ENCODE assay signal across 16 mouse cellular contexts in the genomic region with DNA sequence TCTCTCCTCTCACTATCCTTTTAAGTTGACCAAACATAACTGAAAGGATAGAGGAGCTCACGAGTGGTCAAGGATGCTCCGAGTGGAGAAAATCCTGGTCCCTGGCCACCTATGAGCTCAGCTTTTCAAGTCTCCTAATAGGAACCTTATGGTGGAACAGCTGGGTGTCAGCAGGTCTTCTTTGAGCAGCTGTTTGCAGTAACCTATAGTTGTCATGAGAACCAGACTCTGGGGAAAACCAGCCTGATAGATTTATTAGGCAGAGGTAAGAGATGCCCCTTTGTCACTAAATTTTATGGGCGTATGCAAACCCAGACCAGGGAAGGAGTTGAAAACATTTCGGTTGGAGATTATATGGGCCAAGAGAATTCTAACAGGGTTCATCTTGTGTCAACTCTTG.
A peak's percentile ranks its signal among the peaks of the same experiment; 100 is the strongest.
DNase-seq lines count a peak whose midpoint lies in the region; ATAC-seq lines count a peak whose summit lies in the region.
"Had no signal": no experiment of that assay in that cellular context is flagged by ENCODE, and none has a peak within 500 bp of the region (broad histone marks: within the 10 kb centered on the region; RNA-seq: fewer than 3 reads in every experiment).

No protein-coding gene starts in this region.

- H3K4me2 ChIP-seq in heart, embryonic 12.5 days, result no peak overlapping the region
- no peak overlapping the region for H3K4me2 ChIP-seq in limb, embryonic 13.5 days (replicated peaks)
- no peak overlapping the region for H3K4me2 ChIP-seq in midbrain, embryonic 13.5 days (replicated peaks)
- H3K4me2 ChIP-seq: forebrain, embryonic 13.5 days; hindbrain, embryonic 14.5 days; liver, embryonic 13.5 days; neural tube, embryonic 12.5 days had no signal

- no peak for ATAC-seq in heart, embryonic 12.5 days (ENCODE audit: insufficient number of reproducible peaks, low FRiP score)
- ATAC-seq in limb, embryonic 13.5 days (ENCODE audit: low FRiP score, low read depth), result peak; percentile 40; the same call in 1 of the 2 replicates
- ATAC-seq in midbrain, embryonic 13.5 days, result no peak
- ATAC-seq: forebrain, embryonic 13.5 days; intestine, postnatal 0 days had no signal

- H3K9me3 ChIP-seq in heart, embryonic 12.5 days (replicated peaks), result no peaks in the 10 kb centered on the region
- no peaks in the 10 kb centered on the region for H3K9me3 ChIP-seq in limb, embryonic 13.5 days
- H3K9me3 ChIP-seq in limb, embryonic 10.5 days (replicated peaks), result no peaks in the 10 kb centered on the region
- no peaks in the 10 kb centered on the region for H3K9me3 ChIP-seq in midbrain, embryonic 13.5 days
- H3K9me3 ChIP-seq in forebrain, embryonic 10.5 days, result no peaks in the 10 kb centered on the region
- H3K9me3 ChIP-seq: forebrain, embryonic 13.5 days; liver, embryonic 13.5 days; neural tube, embryonic 12.5 days had no signal

- H3K27me3 ChIP-seq in heart, embryonic 12.5 days (replicated peaks), result 0 out of 2 replicates have a peak, but pooled peaks cover 3% of the 10 kb centered on the region
- no peaks in the 10 kb centered on the region for H3K27me3 ChIP-seq in limb, embryonic 13.5 days
- H3K27me3 ChIP-seq in limb, embryonic 10.5 days (ENCODE audit: low read depth, poor library complexity, severe bottlenecking), result no peaks in the 10 kb centered on the region
- H3K27me3 ChIP-seq in midbrain, embryonic 13.5 days, result no peaks in the 10 kb centered on the region
- 0 out of 2 replicates have a peak, but pooled peaks cover 6% of the 10 kb centered on the region for H3K27me3 ChIP-seq in forebrain, embryonic 10.5 days (ENCODE audit: poor library complexity, severe bottlenecking)
- H3K27me3 ChIP-seq: forebrain, embryonic 13.5 days; liver, embryonic 13.5 days; neural tube, embryonic 12.5 days had no signal

- peaks cover 6% of the 10 kb centered on the region for H3K4me1 ChIP-seq in heart, embryonic 12.5 days (replicated peaks)
- H3K4me1 ChIP-seq in limb, embryonic 13.5 days, result no peaks in the 10 kb centered on the region
- H3K4me1 ChIP-seq in limb, embryonic 10.5 days, result peaks cover 7% of the 10 kb centered on the region
- H3K4me1 ChIP-seq in midbrain, embryonic 13.5 days (replicated peaks), result no peaks in the 10 kb centered on the region
- no peaks in the 10 kb centered on the region for H3K4me1 ChIP-seq in forebrain, embryonic 10.5 days
- H3K4me1 ChIP-seq: forebrain, embryonic 13.5 days; liver, embryonic 13.5 days; neural tube, embryonic 12.5 days had no signal

- no peak overlapping the region for H3K27ac ChIP-seq in heart, embryonic 12.5 days (ENCODE audit: poor library complexity, severe bottlenecking)
- no peak overlapping the region for H3K27ac ChIP-seq in limb, embryonic 13.5 days
- no peak overlapping the region for H3K27ac ChIP-seq in limb, embryonic 10.5 days
- H3K27ac ChIP-seq in midbrain, embryonic 13.5 days, result no peak overlapping the region
- H3K27ac ChIP-seq in forebrain, embryonic 10.5 days, result no peak overlapping the region
- H3K27ac ChIP-seq: forebrain, embryonic 13.5 days; hindbrain, embryonic 14.5 days; liver, embryonic 13.5 days; neural tube, embryonic 12.5 days had no signal

- DNase-seq in heart, postnatal 4 days, result peak; percentile 19
- no peak for DNase-seq in limb, embryonic 10.5 days (ENCODE audit: low spot score)
- DNase-seq in embryo, embryonic 11.5 days (ENCODE audit: low read depth, low spot score), result peak; percentile 35
- no peak for DNase-seq in forebrain, embryonic 10.5 days (ENCODE audit: extremely low spot score, low spot score)
- DNase-seq: adrenal gland, postnatal 14 days; cerebellum, postnatal 14 days; layer of hippocampus, postnatal 36 days; liver, embryonic 13.5 days; thymus, adult 18-20 months had no signal

- no peak overlapping the region for H3K4me3 ChIP-seq in heart, embryonic 12.5 days
- no peak overlapping the region for H3K4me3 ChIP-seq in limb, embryonic 13.5 days
- no peak overlapping the region for H3K4me3 ChIP-seq in limb, embryonic 10.5 days
- no peak overlapping the region for H3K4me3 ChIP-seq in midbrain, embryonic 13.5 days (replicated peaks)
- no peak overlapping the region for H3K4me3 ChIP-seq in forebrain, embryonic 10.5 days
- H3K4me3 ChIP-seq: forebrain, embryonic 13.5 days; liver, embryonic 13.5 days; neural tube, embryonic 12.5 days had no signal

- H3K9ac ChIP-seq in heart, embryonic 12.5 days, result no peak overlapping the region
- no peak overlapping the region for H3K9ac ChIP-seq in limb, embryonic 13.5 days
- no peak overlapping the region for H3K9ac ChIP-seq in midbrain, embryonic 13.5 days (replicated peaks)
- H3K9ac ChIP-seq: forebrain, embryonic 13.5 days; hindbrain, embryonic 14.5 days; liver, embryonic 13.5 days; neural tube, embryonic 12.5 days had no signal

- WGBS in heart, embryonic 12.5 days, result 58% methylated on average over 4 of the region's 4 CpGs
- WGBS in limb, embryonic 13.5 days, result 21% methylated on average over 4 of the region's 4 CpGs
- WGBS in limb, embryonic 10.5 days, result 29% methylated on average over 4 of the region's 4 CpGs
- 82% methylated on average over 4 of the region's 4 CpGs for WGBS in midbrain, embryonic 13.5 days
- WGBS in forebrain, embryonic 10.5 days, result 79% methylated on average over 4 of the region's 4 CpGs

- H3K36me3 ChIP-seq in heart, embryonic 12.5 days, result no peaks in the 10 kb centered on the region
- no peaks in the 10 kb centered on the region for H3K36me3 ChIP-seq in limb, embryonic 13.5 days
- no peaks in the 10 kb centered on the region for H3K36me3 ChIP-seq in limb, embryonic 10.5 days
- no peaks in the 10 kb centered on the region for H3K36me3 ChIP-seq in midbrain, embryonic 13.5 days
- no peaks in the 10 kb centered on the region for H3K36me3 ChIP-seq in forebrain, embryonic 10.5 days (replicated peaks)
- H3K36me3 ChIP-seq: liver, embryonic 13.5 days; neural tube, embryonic 12.5 days had no signal

Comparison
In these comparisons a context has a peak if more than half of its experiments do, and no peak if none do; other contexts are left out.
1. DNase-seq: peak in heart, postnatal 4 days (single experiment) and embryo, embryonic 11.5 days (single experiment); none in limb, embryonic 10.5 days (single experiment) and forebrain, embryonic 10.5 days (single experiment).